Mouse (Mus musculus) splenic B cell, adult 2 months (primary cell): ENCODE measurements around the gene Plekha5.
"Not testable (repeated sequence)": the region's sequence is repeated elsewhere in the genome, so short reads cannot be mapped to it uniquely, and the experiment has no call there.

Experiments
- DNase-seq: peaks from one replicate; pipeline ENCODE4 v3.0.0-alpha.2; 2011; ENCODE audit warnings: low read depth, low spot score
- H3K27me3 ChIP-seq: 2 replicates; pipeline ENCODE4 v1.6.1; 2012; ENCODE audit warnings: mild to moderate bottlenecking, low read length, moderate library complexity, mixed read lengths; ENCODE audit not compliant: control insufficient read depth, poor library complexity, insufficient read depth, severe bottlenecking
- H3K36me3 ChIP-seq: 2 replicates; pipeline ENCODE4 v1.6.1; 2012; ENCODE audit warnings: mild to moderate bottlenecking, low read length, moderate library complexity, mixed read lengths; ENCODE audit not compliant: control insufficient read depth, poor library complexity, insufficient read depth, severe bottlenecking

Plekha5 gene

GRCm38 (mm10) chr6:140578985-140579384 lies 155.1 kb downstream of the Plekha5 start:
- not testable (repeated sequence) for H3K36me3 ChIP-seq, H3K27me3 ChIP-seq, DNase-seq

- H3K36me3 ChIP-seq: no peaks in the 10 kb centered on the region
- DNase-seq: no peak
- no peaks in the 10 kb centered on the region for H3K27me3 ChIP-seq
Measured at GRCm38 (mm10) chr6:140580170-140580569, 156.3 kb downstream of the Plekha5 start.

GRCm38 (mm10) chr6:140586714-140587259 lies 162.9 kb downstream of the Plekha5 start:
- Histone ChIP-seq H3K36me3 (no peaks in the 10 kb centered on the region), H3K27me3 (no peaks in the 10 kb centered on the region)
- DNase-seq: no peak

GRCm38 (mm10) chr6:140591331-140591730 lies 167.5 kb downstream of the Plekha5 start:
- Histone ChIP-seq H3K36me3 (no peaks in the 10 kb centered on the region), H3K27me3 (no peaks in the 10 kb centered on the region)
- no peak for DNase-seq

- no peak for DNase-seq
- no peaks in the 10 kb centered on the region for H3K27me3 ChIP-seq
- no peaks in the 10 kb centered on the region for H3K36me3 ChIP-seq
Measured at GRCm38 (mm10) chr6:140592713-140593112, 168.9 kb downstream of the Plekha5 start.

GRCm38 (mm10) chr6:140593420-140594170 lies 169.7 kb downstream of the Plekha5 start:
- Histone ChIP-seq H3K27me3 (no peaks in the 10 kb centered on the region), H3K36me3 (no peaks in the 10 kb centered on the region)
- DNase-seq: no peak

- H3K36me3 ChIP-seq, H3K27me3 ChIP-seq, DNase-seq: not testable (repeated sequence)
Measured at GRCm38 (mm10) chr6:140595551-140595950, 171.7 kb downstream of the Plekha5 start.

GRCm38 (mm10) chr6:140597381-140598329 lies 173.8 kb downstream of the Plekha5 start:
- Histone ChIP-seq H3K27me3 (no peaks in the 10 kb centered on the region), H3K36me3 (no peaks in the 10 kb centered on the region)
- DNase-seq: no peak

- no peak for DNase-seq
- Histone ChIP-seq H3K36me3 (no peaks in the 10 kb centered on the region), H3K27me3 (no peaks in the 10 kb centered on the region)
Measured at GRCm38 (mm10) chr6:140598516-140598915, 174.7 kb downstream of the Plekha5 start.

GRCm38 (mm10) chr6:140599337-140599736 lies 175.5 kb downstream of the Plekha5 start:
- no peak for DNase-seq
- H3K27me3 ChIP-seq: no peaks in the 10 kb centered on the region
- H3K36me3 ChIP-seq: no peaks in the 10 kb centered on the region

- not testable (repeated sequence) for H3K36me3 ChIP-seq, H3K27me3 ChIP-seq, DNase-seq
Measured at GRCm38 (mm10) chr6:140600671-140601070, 176.8 kb downstream of the Plekha5 start.

GRCm38 (mm10) chr6:140601175-140601574 lies 177.3 kb downstream of the Plekha5 start:
- Histone ChIP-seq H3K36me3 (no peaks in the 10 kb centered on the region), H3K27me3 (no peaks in the 10 kb centered on the region)
- DNase-seq: no peak

GRCm38 (mm10) chr6:140603228-140603944 lies 179.5 kb downstream of the Plekha5 start:
- DNase-seq: no peak
- no peaks in the 10 kb centered on the region for H3K36me3 ChIP-seq
- no peaks in the 10 kb centered on the region for H3K27me3 ChIP-seq

- not testable (repeated sequence) for DNase-seq, H3K36me3 ChIP-seq, H3K27me3 ChIP-seq
Measured at GRCm38 (mm10) chr6:140605173-140605572, 181.3 kb downstream of the Plekha5 start.
